Mouse (Mus musculus): ENCODE data around the gene Slc17a7.

GRCm38 (mm10) chr7:45192585-45193310 lies 29.0 kb downstream of the Slc17a7 start:
- TF ChIP-seq CTCF (IDR thresholded peaks at IDR 0.05; ENCODE audit: borderline replicate concordance, insufficient read depth, low read depth, low read length) = no peak
- TF ChIP-seq POLR2A (IDR thresholded peaks at IDR 0.05; ENCODE audit: borderline replicate concordance, insufficient read depth, low read length) = no peak
